Mouse (Mus musculus) 416B (cell line): ENCODE results near the gene Lsm3.
"Not testable (repeated sequence)": the region's sequence is repeated elsewhere in the genome, so short reads cannot be mapped to it uniquely, and the experiment has no call there.

ENCODE experiments used
- DNase-seq: peaks from one replicate; pipeline ENCODE4 v3.0.0; 2011; ENCODE audit warnings: low read depth

The Lsm3 gene

GRCm38 (mm10) chr6:91515545-91516449 is at the start of gene Lsm3, which contains the start of gene Xpc:
Gene Lsm3, plus strand, starts transcription at chr6:91515928.
Gene Xpc, minus strand, starts transcription at chr6:91515888.
- DNase-seq = peak; percentile 96

DNA sequence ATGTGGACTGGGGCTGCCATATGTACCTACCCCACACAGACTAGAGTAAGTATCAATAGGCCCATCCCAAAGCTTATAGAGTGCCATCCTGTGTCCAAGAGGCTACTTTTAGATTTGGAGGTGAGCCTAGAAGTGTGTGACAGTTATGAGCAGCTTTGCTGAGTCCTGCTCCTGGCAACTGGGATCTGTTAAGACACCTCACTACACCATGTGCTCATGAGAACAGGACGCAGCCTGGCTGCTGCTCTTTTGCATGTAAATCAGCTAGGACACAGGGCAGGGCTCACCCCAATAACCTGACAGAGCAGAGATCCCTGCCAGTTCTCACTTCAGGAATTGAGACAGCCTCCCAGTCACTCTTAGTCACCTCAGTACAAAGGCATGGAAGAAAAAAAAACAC is 48.6 kb upstream of the Lsm3 start:
- DNase-seq = no peak

GRCm38 (mm10) chr6:91470712-91471111 is 45.0 kb upstream of the Lsm3 start:
- DNase-seq = no peak

DNA sequence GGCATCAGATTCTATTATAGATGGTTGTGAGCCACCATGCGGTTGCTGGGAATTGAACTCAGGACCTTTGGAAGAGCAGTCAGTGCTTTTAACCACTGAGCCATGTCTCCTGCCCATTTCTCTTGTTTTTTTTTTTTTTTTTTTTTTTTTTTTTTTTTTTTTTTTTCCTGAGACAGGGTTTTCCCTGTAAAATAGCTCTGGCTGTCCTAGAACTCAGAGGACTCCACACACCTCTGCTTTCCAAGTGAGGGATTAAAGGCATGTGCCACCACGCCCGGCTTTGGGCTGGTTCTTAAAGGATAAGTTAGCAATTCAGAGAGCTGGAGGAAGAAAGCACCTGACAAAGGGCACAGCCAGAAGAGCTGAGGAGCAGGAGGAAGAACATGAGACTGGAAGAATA is 44.3 kb upstream of the Lsm3 start:
- DNase-seq = not testable (repeated sequence)

GRCm38 (mm10) chr6:91472319-91472718 is 43.4 kb upstream of the Lsm3 start:
- DNase-seq = peak; percentile 89

DNA sequence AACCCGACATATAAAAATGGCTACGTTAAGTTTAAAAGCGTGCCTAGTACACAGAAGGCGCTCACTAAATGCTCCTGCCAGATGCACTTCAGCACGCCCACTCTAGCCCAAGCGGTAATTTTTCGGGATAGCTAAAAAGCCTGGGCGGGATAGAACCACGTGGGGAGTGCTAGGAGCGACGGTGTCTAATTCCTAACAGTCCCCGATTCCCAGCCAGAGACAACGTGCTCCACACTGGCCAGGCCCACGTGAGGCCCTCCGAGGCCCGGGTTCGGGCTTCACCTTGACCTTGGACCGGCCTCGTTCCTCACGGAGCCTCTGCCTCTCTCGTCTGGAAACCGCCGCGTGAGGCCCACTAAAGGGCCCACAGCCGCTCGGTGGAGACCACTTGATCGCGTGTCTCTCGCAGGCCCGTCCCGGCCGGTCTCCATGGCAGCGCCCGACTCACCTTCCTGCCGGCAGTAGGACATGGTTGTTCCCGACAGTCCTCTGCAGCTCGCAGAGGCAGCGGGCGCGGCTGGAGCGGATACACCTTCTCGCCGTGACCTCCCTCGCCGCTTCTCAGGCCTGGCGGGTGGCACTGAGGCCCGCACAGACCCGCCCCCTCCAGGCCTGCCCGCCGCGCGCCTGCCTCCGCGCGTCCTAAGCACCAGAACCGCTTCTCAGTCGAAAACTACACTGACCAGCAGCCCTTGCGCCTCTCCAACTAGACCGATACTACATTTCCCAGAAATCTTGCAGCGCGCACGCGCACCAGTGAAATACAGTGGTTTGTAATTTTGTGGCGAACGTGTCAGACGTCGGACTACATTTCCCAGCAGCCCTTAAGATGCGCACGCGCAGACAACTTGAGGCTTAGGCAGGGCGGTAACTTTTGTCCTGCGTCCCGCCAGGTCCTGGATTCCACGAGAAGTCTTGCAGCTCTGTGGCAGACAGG is 42.6 kb upstream of the Lsm3 start, which contains the start of the genes Chchd4 and Tmem43:
Gene Chchd4, minus strand, starts transcription at position 679 of the 937 bp plus-strand sequence.
Gene Tmem43, plus strand, starts transcription at position 836 of the 937 bp plus-strand sequence.
- peak; percentile 100 for DNase-seq

- peak; percentile 64 for DNase-seq
Measured at GRCm38 (mm10) chr6:91473805-91474440, 41.8 kb upstream of the Lsm3 start.

DNA sequence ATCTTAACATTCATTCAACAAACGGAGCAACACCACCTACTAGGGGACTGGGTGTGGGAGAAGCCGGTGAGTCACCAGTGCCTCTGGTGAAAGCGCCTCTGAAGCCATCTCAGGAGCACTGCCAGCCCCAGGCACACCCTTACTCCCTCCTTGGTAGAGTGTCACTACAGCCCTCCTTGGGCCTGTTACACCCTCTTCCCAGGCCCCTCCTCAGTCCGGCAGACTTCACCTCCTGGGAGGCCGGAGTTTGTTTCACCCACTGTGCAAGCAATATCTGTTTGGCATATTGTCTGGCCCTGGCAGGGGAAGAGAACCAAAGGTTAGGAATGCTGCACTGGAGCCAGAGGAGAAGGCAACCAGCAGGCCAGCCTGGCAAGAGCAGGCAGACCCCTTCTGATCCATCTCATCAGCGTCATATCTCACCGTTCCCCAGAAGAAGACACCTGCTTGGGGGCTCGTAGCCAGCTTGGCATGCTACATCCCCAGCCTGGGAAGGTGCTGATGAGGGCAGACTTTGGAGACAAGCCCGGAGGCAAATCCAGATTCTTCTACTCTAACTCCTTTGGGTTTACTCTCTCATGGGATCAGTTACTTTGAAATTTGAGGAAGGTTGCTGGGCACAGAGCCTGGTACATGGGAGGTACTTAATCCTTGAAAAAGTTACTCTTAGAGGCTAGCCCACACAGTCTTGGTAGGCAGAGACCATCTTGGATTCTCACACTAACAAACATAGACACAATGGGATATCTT is 41.1 kb upstream of the Lsm3 start:
- DNase-seq = peak; percentile 70

- DNase-seq = peak; percentile 46
Measured at GRCm38 (mm10) chr6:91476541-91476940, 39.2 kb upstream of the Lsm3 start.

DNA sequence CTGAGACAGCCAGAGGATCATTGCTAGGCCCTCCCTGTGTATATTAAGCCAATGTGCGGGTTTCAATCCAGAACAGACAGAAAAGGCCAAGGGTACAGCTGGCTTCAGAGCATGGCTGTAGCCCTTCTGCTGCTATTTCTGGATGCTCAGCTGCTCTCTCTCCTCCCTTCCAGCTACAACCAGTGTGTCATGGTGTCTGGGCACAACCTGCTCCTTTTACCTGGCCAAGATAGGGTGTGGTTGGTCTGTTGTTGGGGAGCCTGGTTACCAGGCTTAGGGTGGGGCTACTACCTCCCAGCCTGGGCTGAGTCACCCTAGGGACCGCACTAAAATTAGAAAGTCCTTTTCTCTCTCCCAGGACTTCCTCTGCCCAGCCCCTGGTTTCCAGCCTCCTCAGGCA is 32.4 kb upstream of the Lsm3 start:
- no peak for DNase-seq

DNA sequence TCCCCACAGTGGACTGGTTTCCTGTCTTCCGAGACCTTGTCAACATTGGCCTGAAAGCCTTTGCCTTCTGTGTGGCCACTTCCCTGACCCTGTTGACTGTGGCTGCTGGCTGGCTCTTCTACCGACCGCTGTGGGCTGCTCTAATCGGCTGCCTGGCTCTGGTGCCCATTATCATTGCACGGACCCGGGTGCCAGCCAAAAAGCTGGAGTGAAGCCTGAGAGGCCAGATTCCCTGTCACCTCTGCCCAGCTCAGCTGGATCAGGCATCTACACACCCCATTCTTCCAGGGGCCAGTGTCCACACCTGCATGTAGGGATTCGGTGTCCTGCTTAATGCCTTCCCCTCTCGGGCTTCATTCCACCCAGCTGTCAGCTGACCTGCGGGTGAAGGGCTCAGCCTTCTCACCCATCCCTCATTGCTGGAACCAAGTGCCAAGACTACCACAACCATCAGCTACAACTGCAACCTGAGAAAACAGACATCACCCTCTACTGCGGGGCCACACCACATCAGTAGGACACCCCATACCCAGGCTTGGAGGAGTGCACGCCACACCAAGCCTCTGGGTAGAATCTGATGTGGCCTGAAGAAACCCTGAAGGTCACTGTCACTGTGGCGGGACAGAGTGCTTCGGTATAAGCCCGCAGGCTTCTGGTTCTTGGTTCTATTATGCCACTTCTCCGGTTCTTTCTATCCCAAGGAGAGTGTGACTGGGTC is 28.8 kb upstream of the Lsm3 start:
- no peak for DNase-seq

GRCm38 (mm10) chr6:91488496-91489212 is 27.1 kb upstream of the Lsm3 start:
- peak; percentile 97 for DNase-seq

DNA sequence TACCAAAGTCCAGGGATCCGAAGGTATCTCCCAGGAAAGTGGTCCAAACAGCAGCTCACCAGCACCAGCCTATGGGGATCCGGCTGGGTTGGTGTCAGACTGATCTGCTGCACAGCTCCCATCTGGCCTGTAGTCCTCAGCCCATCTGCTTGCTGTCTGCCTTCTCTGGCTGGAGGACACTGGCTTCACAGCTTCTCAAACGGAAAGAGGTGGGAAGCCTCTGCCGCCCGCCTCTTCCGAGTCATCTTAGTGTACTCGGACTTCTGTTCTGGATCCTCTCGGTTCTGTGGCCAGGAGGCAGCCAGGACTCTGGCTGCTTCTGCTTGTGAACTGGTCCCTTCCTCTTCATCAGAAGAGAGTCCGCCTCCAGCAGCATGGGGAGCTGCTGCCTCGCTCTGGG is 25.9 kb upstream of the Lsm3 start:
- no peak for DNase-seq

DNA sequence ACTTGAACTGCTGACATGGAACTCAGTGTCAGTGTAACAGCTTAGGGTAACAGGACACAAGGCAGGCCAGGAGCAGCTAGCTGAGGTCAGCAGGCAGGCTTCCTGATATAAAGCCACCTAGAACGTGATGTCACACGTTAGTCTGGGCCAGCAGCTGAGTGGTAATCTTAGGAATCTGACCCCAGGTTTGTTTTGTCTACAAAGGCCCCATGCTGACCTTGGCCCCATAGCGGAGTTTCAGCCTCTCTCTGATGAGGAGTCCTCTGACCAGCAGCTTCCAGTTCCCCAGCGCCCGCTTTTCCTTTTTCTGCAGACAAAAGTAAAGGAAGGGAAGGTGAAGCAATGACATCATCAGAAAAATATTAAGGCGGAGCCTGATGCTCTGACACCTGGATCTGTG is 24.7 kb upstream of the Lsm3 start:
- DNase-seq = peak; percentile 16

- peak; percentile 91 for DNase-seq
Measured at GRCm38 (mm10) chr6:91493053-91493452, 22.7 kb upstream of the Lsm3 start.

DNA sequence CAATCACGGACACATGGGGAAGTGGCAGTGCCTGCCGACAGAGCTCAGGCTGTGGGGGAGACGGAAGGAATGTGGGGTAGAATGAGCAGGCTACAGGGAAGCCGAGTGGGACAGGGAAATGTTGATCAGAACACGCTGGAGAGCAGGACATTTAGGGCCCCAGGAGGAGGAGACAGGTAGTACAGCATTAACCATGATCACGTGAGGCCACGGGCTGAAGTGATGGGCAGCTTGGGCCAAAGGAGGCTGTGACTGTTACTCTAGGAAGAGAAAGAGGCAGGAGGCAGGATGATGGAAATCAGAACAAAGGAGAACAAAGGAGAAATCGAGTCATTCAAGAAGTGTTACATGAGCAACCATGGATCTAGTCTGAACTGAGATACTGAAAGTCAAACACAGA is 21.2 kb upstream of the Lsm3 start:
- DNase-seq = no peak

GRCm38 (mm10) chr6:91503302-91503701 is 12.4 kb upstream of the Lsm3 start:
- DNase-seq = no peak

- DNase-seq = peak; percentile 95
Measured at GRCm38 (mm10) chr6:91506036-91506435, 9.7 kb upstream of the Lsm3 start.

DNA sequence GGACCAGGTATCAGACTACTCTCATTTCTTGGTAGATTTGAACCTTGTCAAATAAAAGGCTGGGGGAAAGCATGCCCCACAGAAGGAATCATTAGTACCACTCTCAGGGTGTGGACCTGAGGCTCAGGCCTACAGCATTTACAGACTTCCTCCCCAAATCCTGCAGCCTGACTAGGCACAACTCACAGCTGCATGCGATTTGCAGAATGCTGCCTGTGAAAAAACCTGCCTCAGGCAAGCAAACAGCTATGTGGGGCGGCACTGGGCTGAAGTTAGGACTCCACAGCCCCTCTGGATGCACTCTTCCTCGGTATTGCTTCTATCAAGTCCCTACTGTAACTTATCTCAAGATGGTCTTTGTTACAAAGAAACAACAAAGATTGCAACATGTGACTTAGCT is 7.7 kb upstream of the Lsm3 start:
- no peak for DNase-seq

GRCm38 (mm10) chr6:91509326-91509725 is 6.4 kb upstream of the Lsm3 start:
- peak; percentile 84 for DNase-seq
